Mouse (Mus musculus) frontal cortex, postnatal 10 days (tissue): Measurements from ENCODE around the gene Rhot2.

ENCODE experiments used
- DNase-seq, 2 experiments: peaks; one replicate each; pipeline ENCODE4 v3.0.0; 2022; ENCODE audit warnings: low spot score in 2 of 2, mixed read lengths in 1 of 2

The Rhot2 gene

GRCm38 (mm10) chr17:25841117-25841880, 3.4 kb downstream of the Rhot2 start, which contains the start of gene Gm20683:
Gm20683 (minus strand) TSS chr17:25841763.
- DNase-seq = no peak

GRCm38 (mm10) chr17:25840519-25840918, 4.1 kb downstream of the Rhot2 start:
- no peak for DNase-seq

GRCm38 (mm10) chr17:25839455-25840235, 5.0 kb downstream of the Rhot2 start:
- no peak for DNase-seq

GRCm38 (mm10) chr17:25838904-25839303, 5.7 kb downstream of the Rhot2 start:
- DNase-seq = no peak

GRCm38 (mm10) chr17:25837533-25837932, 7.1 kb downstream of the Rhot2 start:
- DNase-seq = no peak

GRCm38 (mm10) chr17:25837076-25837410, 7.6 kb downstream of the Rhot2 start, which contains the start of gene Rhbdl1:
Rhbdl1 (minus strand) TSS chr17:25837295.
- DNase-seq = peak; percentile 82 to 83

- DNase-seq = no peak
Measured at GRCm38 (mm10) chr17:25836397-25837075, 8.1 kb downstream of the Rhot2 start.

GRCm38 (mm10) chr17:25835816-25836215, 8.8 kb downstream of the Rhot2 start:
- no peak for DNase-seq

- no peak for DNase-seq
Measured at GRCm38 (mm10) chr17:25835301-25835700, 9.3 kb downstream of the Rhot2 start.

GRCm38 (mm10) chr17:25834595-25835222, 9.9 kb downstream of the Rhot2 start:
- no peak for DNase-seq

- DNase-seq = no peak
Measured at GRCm38 (mm10) chr17:25833961-25834594, 10.6 kb downstream of the Rhot2 start.

- DNase-seq = peak; percentile 87 to 90
Measured at GRCm38 (mm10) chr17:25833291-25833663, 11.4 kb downstream of the Rhot2 start, which contains the start of gene Stub1. Stub1 (minus strand) TSS chr17:25833404.

- DNase-seq = peak; percentile 98 to 99
Measured at GRCm38 (mm10) chr17:25832436-25833290, 12.0 kb downstream of the Rhot2 start.

- no peak for DNase-seq
Measured at GRCm38 (mm10) chr17:25831451-25832281, 13.0 kb downstream of the Rhot2 start.

GRCm38 (mm10) chr17:25830806-25831431, 13.7 kb downstream of the Rhot2 start:
- no peak for DNase-seq

- no peak for DNase-seq
Measured at GRCm38 (mm10) chr17:25830200-25830753, 14.4 kb downstream of the Rhot2 start.

- DNase-seq = no peak
Measured at GRCm38 (mm10) chr17:25829558-25830017, 15.1 kb downstream of the Rhot2 start.

- peak; percentile 75 to 80 for DNase-seq
Measured at GRCm38 (mm10) chr17:25828712-25829557, 15.7 kb downstream of the Rhot2 start, which contains the start of gene Jmjd8. Jmjd8 (plus strand) TSS chr17:25828867.
